Mouse (Mus musculus) A20 (cell line): ENCODE measurements around the gene Cald1.

ENCODE experiments used
- DNase-seq: peaks from one replicate; pipeline ENCODE4 v3.0.0-alpha.2; 2011; ENCODE audit warnings: low read depth, low spot score

The Cald1 gene

GRCm38 (mm10) chr6:34613122-34613521, 14.8 kb downstream of the Cald1 start:
- no peak for DNase-seq

- DNase-seq = no peak
Measured at GRCm38 (mm10) chr6:34615419-34615818, 17.1 kb downstream of the Cald1 start.

GRCm38 (mm10) chr6:34619494-34619893, 21.2 kb downstream of the Cald1 start:
- no peak for DNase-seq

GRCm38 (mm10) chr6:34620242-34620641, 21.9 kb downstream of the Cald1 start:
- no peak for DNase-seq

- no peak for DNase-seq
Measured at GRCm38 (mm10) chr6:34622865-34623264, 24.6 kb downstream of the Cald1 start.

GRCm38 (mm10) chr6:34623290-34623689, 25.0 kb downstream of the Cald1 start:
- DNase-seq = no peak

- DNase-seq = no peak
Measured at GRCm38 (mm10) chr6:34624536-34624935, 26.2 kb downstream of the Cald1 start.

- DNase-seq = no peak
Measured at GRCm38 (mm10) chr6:34626586-34627245, 28.4 kb downstream of the Cald1 start.

GRCm38 (mm10) chr6:34628131-34628530, 29.8 kb downstream of the Cald1 start:
- no peak for DNase-seq

GRCm38 (mm10) chr6:34633776-34634175, 35.5 kb downstream of the Cald1 start:
- DNase-seq = no peak

GRCm38 (mm10) chr6:34637588-34638438, 39.5 kb downstream of the Cald1 start:
- no peak for DNase-seq

- DNase-seq = no peak
Measured at GRCm38 (mm10) chr6:34638667-34639066, 40.4 kb downstream of the Cald1 start.

GRCm38 (mm10) chr6:34640226-34640625, 41.9 kb downstream of the Cald1 start:
- DNase-seq = no peak

GRCm38 (mm10) chr6:34641081-34641480, 42.8 kb downstream of the Cald1 start:
- DNase-seq = no peak

GRCm38 (mm10) chr6:34642075-34642547, 43.8 kb downstream of the Cald1 start:
- no peak for DNase-seq

- DNase-seq = peak; percentile 20
Measured at GRCm38 (mm10) chr6:34648017-34648787, 49.9 kb downstream of the Cald1 start.

GRCm38 (mm10) chr6:34651298-34651697, 53.0 kb downstream of the Cald1 start:
- no peak for DNase-seq

- DNase-seq = no peak
Measured at GRCm38 (mm10) chr6:34655719-34656118, 57.4 kb downstream of the Cald1 start.

- DNase-seq = no peak
Measured at GRCm38 (mm10) chr6:34658791-34659190, 60.5 kb downstream of the Cald1 start.

GRCm38 (mm10) chr6:34660724-34661123, 62.4 kb downstream of the Cald1 start:
- no peak for DNase-seq

- DNase-seq = no peak
Measured at GRCm38 (mm10) chr6:34662626-34663025, 64.3 kb downstream of the Cald1 start.

- DNase-seq = no peak
Measured at GRCm38 (mm10) chr6:34664291-34664690, 66.0 kb downstream of the Cald1 start.
